Mouse (Mus musculus): ENCODE results near the gene Kalrn.

Kalrn gene

GRCm38 (mm10) chr16:34042586-34042985, 530.7 kb downstream of the Kalrn start:
- no peak for DNase-seq (ENCODE audit: low read depth, low spot score)

DNA sequence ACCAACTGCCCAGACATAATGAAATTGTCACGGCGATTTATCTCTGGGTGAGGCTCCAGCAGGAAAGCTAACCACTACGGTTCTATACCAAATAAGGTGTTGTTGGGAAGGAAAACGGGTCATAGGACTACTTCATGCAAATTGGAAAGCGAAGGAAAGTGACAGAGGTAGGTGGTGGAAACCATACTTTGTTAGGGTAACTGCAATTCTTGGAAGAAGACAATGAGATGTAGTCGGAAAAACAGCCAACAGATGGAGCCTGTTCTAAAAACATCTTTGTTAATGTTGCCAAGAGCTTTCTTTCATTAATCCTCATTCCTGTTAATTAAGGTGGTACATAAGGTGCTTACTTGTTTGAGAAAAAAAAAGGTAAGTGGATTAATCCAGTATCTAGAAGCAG, 533.1 kb downstream of the Kalrn start:
- DNase-seq (ENCODE audit: low read depth, low spot score): no peak

- no peak for DNase-seq (ENCODE audit: low read depth, low spot score)
These were observed 533.6 kb downstream of the Kalrn start for GRCm38 (mm10) chr16:34039736-34040135.

DNA sequence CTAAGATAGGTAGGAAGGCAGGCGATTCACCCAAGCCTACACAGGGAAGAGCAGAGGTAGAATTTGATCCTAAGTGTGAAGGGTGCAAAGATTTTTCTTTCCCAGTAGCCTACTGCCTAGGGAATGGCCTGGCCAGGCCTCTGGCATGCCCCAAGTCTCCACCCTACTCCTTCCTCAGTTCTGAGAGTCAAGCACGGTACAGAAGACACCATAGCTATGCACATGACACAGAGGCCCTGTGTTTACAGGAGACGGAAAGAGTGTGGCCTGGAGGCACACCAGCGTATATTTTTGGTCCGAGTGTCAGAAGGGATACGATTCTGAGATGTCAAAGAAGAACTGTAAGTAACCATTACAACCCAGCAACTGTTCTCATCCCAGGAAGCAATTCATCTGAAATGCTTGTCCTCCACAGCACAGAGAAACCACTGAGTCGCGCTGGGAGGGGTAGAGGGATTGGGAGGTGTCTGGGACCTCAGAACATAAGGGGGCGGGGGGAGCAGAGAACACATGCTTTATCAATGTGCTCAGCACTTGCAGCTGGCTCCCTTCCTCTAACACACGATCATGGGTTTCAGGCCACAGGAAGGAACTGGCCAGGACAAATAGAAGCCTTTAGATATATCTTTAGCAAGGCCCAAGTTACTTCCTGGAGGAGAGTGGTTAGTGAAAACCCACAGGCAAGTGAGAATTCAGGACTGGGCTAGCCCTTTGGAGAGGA, 536.8 kb downstream of the Kalrn start:
- DNase-seq (ENCODE audit: low read depth, low spot score): no peak

DNA sequence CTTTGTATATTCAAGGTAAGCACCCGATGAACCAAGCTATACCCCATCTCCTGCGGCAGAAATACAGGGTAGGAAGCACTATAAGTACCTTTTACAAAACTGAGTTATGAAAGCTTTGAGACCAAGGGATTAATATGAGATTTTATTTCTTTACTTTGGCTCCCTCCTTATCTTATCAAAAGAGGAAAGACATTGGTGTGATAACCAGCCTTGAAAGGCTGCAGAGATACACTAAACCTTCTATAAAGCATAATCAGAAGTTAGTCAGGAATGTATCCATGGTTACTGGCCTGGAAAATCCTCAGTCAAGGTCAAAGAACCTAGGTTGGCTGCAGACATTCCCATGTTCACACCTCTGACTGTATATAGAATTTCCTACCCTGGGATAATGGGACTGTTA, 537.6 kb downstream of the Kalrn start:
- DNase-seq (ENCODE audit: low read depth, low spot score): no peak

GRCm38 (mm10) chr16:34034267-34034666, 539.1 kb downstream of the Kalrn start:
- DNase-seq (ENCODE audit: low read depth, low spot score): no peak

DNA sequence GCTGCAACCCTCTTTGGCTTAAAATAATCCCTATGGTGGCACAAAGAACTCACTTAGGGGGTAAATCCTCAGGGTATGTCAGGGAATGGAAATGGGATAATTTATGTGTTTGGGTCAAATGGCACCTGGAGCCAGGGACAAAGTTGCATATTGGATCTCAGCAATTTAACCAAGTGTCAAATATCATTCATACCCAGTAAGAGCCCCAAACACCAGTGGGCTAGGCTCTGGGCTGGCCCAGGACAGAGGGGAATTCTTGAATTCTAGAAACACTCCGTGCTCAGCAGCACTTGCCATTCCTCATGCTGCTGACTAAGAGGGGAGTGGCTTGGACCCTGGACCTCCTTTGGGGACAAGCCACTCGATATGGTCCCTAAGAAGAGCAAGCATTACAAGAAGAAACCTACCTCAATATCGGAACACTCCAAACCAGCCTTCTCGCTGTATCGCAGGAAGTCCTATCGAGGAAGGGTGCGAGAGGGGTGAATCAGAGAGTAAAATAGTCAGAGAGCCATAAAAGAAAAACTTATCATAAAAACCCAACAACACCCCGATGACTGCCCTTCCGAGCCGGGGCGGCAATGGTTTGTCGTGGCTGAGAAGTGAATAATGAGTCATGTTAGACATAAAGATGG, 541.2 kb downstream of the Kalrn start:
- no peak for DNase-seq (ENCODE audit: low read depth, low spot score)

DNA sequence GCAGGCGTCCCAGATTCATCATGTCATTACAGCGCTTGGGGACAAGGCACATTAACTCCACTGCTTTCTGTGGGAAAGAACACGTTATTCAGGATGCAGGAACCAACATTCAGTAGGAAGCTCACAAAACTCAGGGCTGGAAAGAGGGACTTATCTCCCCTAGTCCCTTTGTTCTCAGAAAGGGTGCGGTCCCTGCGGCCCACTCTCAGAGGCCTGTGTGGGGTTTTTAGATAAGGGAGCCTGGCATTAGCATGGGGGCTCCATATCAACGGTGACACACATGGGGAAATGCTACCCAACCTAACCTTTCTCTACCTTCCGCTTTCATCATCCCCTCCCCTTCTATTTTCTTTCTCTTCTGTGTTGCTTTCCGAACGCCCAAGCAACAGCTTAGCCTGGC, 541.8 kb downstream of the Kalrn start:
- DNase-seq (ENCODE audit: low read depth, low spot score): no peak

- no peak for DNase-seq (ENCODE audit: low read depth, low spot score)
These were observed 543.0 kb downstream of the Kalrn start for GRCm38 (mm10) chr16:34030379-34030778.

DNA sequence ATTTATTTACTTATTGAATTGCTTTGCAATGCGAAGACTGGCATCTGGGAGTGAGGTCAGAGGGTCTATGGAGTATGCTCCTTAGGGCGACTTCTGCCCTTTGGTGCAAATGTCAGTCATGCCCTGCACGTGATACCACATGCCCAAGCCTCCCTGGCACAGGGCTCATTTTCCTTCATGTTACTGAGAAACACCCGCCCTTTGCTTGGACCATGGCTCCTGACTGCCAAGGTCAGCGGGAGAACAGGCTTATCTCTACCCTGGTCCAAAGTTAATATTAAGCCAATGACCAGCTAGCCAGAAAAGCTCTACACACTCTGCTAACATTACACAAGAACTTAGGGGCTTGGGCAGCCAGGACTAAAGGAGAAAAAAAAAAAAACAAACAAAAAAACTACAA, 543.5 kb downstream of the Kalrn start:
- no peak for DNase-seq (ENCODE audit: low read depth, low spot score)

DNA sequence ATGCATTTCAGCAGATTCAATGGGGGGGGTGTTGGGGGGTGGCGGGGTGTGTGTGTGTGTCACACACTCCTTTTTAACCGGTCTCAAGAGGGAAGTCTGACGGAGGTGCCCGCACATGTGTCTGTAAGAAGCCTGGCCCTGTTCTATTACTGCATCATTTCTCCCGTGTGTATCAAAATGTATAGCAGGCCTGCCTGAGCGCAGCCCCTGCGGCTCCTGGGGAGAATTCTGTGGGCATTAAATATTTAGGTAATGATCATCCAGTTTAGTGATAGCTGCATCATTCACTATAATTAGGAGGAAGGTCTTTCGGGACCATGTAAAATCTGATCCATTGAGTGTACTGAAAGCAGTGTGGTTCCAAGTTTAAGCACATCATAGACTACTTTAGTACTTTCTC, 556.1 kb downstream of the Kalrn start:
- no peak for DNase-seq (ENCODE audit: low read depth, low spot score)

- DNase-seq (ENCODE audit: low read depth, low spot score): no peak
These were observed 561.1 kb downstream of the Kalrn start for GRCm38 (mm10) chr16:34011991-34012845.

DNA sequence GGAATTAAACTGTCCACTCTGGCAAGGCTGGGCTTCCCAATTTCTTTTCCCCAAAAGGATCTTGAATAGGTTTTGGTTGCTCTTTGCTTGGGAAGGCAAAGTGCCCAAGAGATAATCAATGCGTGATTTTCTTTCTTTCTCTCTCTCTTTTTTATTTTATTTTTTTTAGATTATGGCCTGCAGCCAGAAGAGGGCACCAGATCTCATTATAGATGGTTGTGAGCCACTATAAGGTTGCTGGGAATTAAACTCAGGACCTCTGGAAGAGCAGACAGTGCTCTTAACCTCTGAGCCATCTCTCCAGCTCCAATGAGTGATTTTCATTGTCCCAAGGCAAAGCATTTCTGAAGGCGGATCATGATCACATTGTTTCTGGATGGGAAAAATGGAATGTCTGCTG, 563.8 kb downstream of the Kalrn start:
- DNase-seq (ENCODE audit: low read depth, low spot score): no peak

DNA sequence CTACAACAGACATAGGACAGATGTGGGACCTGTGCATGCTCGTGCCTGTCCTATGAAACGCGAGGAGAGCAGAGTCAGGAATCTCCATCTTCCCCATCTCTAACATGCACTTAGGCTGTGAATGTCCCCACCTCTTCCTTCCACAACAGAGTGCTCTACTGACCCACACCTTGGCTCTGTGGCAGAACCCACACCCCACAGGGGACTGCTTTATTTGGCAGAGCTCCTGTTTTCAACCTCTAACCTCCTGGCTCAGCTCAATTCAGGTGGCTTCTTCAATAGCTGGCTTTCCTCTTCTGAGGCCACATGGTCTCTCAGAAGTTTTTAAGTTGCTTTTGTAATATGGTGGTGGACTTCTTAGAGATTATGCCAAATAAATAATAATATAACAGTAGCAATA, 567.3 kb downstream of the Kalrn start:
- DNase-seq (ENCODE audit: low read depth, low spot score): no peak

- no peak for DNase-seq (ENCODE audit: low read depth, low spot score)
These were observed 569.2 kb downstream of the Kalrn start for GRCm38 (mm10) chr16:34004128-34004578.

DNA sequence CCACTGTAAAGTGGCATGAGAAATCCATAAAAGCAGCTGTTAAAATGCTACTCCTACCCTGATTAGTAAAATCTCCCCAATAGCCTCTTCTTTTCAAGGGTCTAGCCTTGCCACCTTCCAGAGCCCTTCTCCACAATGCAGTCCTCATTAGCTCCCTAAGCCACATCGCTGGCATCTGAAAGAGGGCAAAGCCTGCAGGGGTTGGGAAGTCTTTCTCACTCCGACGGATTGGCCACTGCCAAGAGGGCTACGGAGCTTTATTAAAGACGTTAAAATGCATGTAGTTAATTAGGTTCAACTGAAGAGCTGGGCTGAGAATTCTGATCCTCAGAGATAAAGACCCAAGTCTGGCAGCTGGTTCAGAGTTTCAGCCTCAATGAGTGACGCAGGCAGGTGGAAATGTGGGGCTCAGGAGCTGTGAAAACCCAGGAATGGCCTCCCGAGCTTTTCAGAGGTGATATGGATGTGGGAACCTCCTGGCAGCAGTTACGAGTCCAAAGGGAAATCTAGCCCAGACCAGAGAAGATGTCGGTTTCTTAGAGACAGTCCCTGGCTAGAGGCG, 569.7 kb downstream of the Kalrn start:
- DNase-seq (ENCODE audit: low read depth, low spot score): no peak

DNA sequence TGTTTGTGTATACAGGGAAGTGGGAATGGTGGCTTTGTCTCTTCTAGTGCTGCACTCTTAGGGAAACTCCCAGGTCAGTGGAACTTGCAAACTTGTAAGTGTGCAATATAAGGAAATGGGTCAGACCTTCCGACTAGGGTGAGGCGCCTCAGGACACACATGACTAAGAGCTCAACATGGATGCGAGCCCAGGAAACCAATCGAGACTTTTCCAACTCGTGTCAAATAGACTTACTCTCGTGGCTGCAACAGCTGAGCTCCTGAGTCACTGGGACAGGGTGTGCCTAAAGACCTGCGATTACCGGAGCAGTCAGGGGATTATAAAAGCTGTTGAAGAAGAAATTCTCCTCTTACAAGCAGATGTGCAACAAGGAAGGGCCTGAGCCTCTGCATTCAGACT, 572.6 kb downstream of the Kalrn start:
- no peak for DNase-seq (ENCODE audit: low read depth, low spot score)

GRCm38 (mm10) chr16:33999388-33999787, 573.9 kb downstream of the Kalrn start:
- DNase-seq (ENCODE audit: low read depth, low spot score): peak; percentile 54

- DNase-seq (ENCODE audit: low read depth, low spot score): no peak
These were observed 575.3 kb downstream of the Kalrn start for GRCm38 (mm10) chr16:33998011-33998410.

DNA sequence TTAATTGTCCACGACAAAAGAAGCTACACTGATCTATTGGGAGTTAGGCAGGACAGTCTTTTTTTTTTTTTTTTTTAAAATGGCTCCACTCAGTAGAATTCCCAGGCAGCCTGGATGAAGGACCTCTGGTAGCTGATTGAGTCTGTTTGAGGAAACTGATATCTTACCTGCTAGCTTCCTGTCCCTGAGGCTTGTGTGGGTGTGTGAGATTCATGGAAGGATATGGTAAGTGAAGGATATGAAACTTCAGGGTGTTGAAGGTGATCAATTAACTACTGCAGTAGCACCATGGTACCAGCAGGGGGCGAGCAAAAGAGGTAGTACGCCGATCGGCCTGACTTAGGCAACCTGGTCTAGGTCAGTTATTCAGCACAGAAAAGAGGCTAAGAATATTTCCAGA, 577.3 kb downstream of the Kalrn start:
- DNase-seq (ENCODE audit: low read depth, low spot score): peak; percentile 82

GRCm38 (mm10) chr16:33995496-33995895, 577.8 kb downstream of the Kalrn start:
- DNase-seq (ENCODE audit: low read depth, low spot score): no peak

- DNase-seq (ENCODE audit: low read depth, low spot score): no peak
These were observed 579.0 kb downstream of the Kalrn start for GRCm38 (mm10) chr16:33994321-33994720.

Measured in CD4-positive, CD25-positive, alpha-beta regulatory T cell, adult 2 months (primary cell).